Mouse (Mus musculus): ENCODE measurements around the gene Lrrfip1.

DNA sequence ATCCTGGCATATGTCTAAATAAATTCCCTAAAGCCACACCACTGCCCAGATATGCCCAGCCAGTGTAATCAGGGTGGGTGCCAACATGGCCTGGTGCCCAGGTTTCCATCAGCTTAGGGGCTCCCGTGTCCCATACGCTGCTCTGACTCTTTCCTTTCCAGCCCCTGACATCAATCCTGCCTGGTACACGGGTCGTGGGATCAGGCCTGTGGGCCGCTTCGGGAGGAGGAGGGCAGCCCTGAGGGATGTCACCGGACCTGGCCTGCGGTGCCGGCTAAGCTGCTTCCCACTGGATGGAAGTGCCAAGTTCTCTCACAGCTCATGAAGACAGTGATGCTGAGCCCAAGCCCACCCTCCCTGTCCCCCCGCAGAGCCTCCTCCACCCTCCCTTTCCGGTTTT, 44.8 kb upstream of the Lrrfip1 start:
- TF ChIP-seq CTCF (IDR thresholded peaks at IDR 0.05; ENCODE audit: control insufficient read depth, insufficient read depth, low read length) = no peak
- no peak for TF ChIP-seq POLR2A (IDR thresholded peaks at IDR 0.05; ENCODE audit: borderline replicate concordance, control insufficient read depth, low read depth, low read length)

All from bone marrow, adult 2 months (tissue).